Mouse (Mus musculus): ENCODE results near the gene Gm20388. TPM values are rescaled to one million over a fixed set of nuclear protein-coding genes. Genes with fewer than 3 reads are reported as not detected.
"Not testable (repeated sequence)": the region's sequence is repeated elsewhere in the genome, so short reads cannot be mapped to it uniquely, and the experiment has no call there.

Gm20388 gene
- total RNA-seq, 4 experiments from 2014 or later, result 0.17 to 15.1 (median 6.6) TPM

DNA sequence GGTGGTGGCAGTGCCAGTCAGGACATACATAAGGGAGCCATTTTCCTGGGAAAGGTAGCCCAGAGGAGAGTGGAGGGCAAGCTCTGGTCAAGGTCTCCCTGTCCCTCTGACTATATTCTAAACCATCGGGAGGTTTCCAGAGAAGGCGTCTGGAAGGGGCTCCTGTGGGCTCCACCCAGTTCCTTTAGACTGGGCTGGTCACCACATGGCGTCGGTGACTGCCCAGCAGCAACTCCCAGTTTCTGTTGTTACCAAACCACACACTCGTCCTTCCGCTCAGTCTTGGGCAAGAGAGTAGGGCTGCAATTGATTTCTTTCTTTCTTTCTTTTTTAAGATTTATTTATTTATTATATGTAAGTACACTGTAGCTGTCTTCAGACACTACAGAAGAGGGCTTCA is 3533.5 kb downstream of the Gm20388 start:
- DNase-seq (ENCODE audit: low spot score in 2 of 2), result no peak

GRCm38 (mm10) chr8:123445981-123446380 is 3535.3 kb downstream of the Gm20388 start:
- no peak for DNase-seq (ENCODE audit: low spot score in 2 of 2)

DNA sequence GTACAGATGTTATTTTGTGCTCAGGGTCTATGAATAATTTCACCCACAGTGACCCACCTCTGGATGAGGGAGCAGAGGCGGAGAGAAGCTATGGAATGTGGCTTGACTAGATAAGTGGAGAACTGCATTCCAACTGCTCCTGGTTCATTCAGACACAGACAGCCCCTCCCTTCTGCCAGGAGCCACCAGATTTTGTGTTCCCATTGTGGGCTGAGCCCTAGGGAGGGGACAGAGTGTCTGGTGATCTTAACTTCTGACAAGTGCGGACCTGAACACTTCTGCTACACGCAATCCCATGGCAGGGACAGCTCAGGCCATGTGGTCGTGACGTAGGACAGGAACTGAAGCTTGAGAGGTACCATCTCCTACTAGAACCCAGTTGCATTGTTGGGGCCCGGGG is 3536.2 kb downstream of the Gm20388 start:
- DNase-seq (ENCODE audit: low spot score in 2 of 2), result no peak

- no peak for DNase-seq (ENCODE audit: low spot score in 2 of 2)
Measured at GRCm38 (mm10) chr8:123450783-123451182, 3540.1 kb downstream of the Gm20388 start.

DNA sequence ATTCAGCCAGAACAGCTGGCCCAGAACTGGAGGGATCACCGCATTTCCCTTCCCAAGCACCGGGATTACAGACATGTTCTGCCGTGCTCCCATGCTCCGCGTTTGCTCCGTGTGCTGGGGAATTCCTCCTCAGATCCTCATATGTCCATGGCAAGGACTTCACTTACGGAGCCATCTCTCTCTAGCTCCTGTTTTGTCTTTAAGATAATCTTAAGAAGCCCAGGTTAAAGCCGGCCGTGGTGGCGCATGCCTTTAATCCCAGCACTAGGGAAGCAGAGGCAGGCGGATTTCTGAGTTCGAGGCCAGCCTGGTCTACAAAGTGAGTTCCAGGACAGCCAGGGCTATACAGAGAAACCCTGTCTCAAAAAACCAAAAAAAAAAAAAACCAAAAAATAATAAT is 3541.1 kb downstream of the Gm20388 start:
- DNase-seq (ENCODE audit: low spot score in 2 of 2), result not testable (repeated sequence)

DNA sequence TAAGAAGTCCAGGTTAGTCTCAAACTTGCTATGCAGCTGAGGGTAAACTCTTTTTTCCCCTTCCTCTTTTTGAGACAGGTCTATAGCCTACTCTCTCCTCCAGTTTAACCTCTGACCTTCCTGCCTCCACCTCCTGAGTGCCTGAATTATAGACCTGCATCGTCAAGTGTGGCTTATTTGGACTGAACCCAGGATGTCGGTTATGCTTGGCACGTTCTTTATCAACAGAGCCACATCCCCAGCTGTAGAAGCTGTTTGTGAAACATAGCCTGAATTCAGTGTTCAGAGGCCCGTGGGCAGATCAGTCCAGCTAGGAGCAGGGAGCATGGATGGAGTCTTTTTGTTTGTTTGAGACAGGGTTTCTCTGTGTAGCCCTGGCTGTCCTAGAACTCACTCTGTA is 3541.5 kb downstream of the Gm20388 start:
- DNase-seq (ENCODE audit: low spot score in 2 of 2), result no peak

DNA sequence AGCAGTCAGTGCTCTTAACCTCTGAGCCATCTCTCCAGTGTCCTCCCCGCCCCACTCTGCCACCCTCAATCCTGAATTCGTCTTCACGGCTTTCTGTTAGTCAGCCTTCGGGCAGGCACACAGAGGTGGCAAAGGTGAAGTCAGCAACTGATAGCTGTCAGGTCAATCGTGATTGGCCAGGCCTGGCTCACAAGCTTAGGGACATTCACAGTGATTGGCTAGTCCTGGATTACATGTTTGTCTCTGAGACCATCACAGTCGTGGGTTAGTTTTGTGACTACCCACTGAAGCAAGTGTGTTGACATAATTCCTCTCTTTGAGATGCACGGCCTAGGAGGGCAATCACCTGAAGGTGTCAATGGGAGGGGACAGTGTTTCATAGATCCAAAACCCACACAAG is 3542.7 kb downstream of the Gm20388 start:
- DNase-seq (ENCODE audit: low spot score in 2 of 2), result no peak

DNA sequence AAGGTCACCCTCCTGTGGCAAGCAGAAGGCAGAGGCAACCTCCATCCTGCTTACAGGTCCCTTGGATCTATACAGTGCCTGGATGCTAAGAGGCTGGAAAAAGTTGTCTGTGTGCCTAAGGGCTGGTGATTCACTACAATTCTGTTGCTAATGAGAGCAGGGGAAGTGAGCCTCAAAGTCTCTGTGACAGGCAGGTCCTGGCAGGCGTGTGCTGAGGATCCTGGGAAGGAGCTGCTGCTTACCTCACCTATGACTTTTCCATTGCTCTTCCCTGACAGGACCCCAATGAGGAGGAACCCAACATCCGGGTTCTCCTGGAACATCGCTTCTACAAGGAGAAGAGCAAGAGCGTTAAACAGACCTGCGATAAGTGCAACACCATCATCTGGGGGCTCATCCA is 3543.3 kb downstream of the Gm20388 start:
- DNase-seq (ENCODE audit: low spot score in 2 of 2), result no peak

- no peak for DNase-seq (ENCODE audit: low spot score in 2 of 2)
Measured at GRCm38 (mm10) chr8:123454559-123454958, 3543.9 kb downstream of the Gm20388 start.

DNA sequence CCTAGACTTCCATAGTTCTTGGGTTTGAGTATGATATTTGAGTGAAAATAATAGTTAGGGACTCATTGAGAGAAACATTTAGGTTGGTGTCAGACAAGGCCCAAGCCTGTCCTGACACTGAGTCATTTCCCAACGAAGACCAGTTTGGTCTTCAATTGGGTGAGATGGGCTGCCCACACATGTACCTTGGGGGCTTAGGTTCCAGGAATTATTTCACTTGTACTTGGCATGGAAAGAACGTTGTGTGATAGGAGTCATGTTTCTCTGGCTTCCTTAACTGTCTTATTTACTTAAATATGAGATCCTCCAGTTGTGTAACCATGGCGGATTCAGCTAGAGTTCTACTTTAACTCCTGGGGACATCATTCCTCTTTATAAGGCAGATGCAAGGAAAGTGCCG is 3553.0 kb downstream of the Gm20388 start:
- no peak for DNase-seq (ENCODE audit: low spot score in 2 of 2)

- no peak for DNase-seq (ENCODE audit: low spot score in 2 of 2)
Measured at GRCm38 (mm10) chr8:123467476-123467875, 3556.8 kb downstream of the Gm20388 start.

GRCm38 (mm10) chr8:123472991-123473390 is 3562.3 kb downstream of the Gm20388 start:
- DNase-seq (ENCODE audit: low spot score in 2 of 2), result not testable (repeated sequence)

- not testable (repeated sequence) for DNase-seq (ENCODE audit: low spot score in 2 of 2)
Measured at GRCm38 (mm10) chr8:123474549-123474948, 3563.9 kb downstream of the Gm20388 start.

- DNase-seq (ENCODE audit: low spot score in 2 of 2), result peak in 1 of 2 experiments; percentile 18
Measured at GRCm38 (mm10) chr8:123476911-123477736, 3566.5 kb downstream of the Gm20388 start.

GRCm38 (mm10) chr8:123477737-123478258 is 3567.2 kb downstream of the Gm20388 start, which contains the start of gene Afg3l1:
Gene Afg3l1, plus strand, starts transcription at chr8:123477903.
- DNase-seq (ENCODE audit: low spot score in 2 of 2), result peak; percentile 85 to 94

GRCm38 (mm10) chr8:123478456-123479218 is 3568.0 kb downstream of the Gm20388 start:
- no peak for DNase-seq (ENCODE audit: low spot score in 2 of 2)

- no peak for DNase-seq (ENCODE audit: low spot score in 2 of 2)
Measured at GRCm38 (mm10) chr8:123482627-123483026, 3572.0 kb downstream of the Gm20388 start.

DNA sequence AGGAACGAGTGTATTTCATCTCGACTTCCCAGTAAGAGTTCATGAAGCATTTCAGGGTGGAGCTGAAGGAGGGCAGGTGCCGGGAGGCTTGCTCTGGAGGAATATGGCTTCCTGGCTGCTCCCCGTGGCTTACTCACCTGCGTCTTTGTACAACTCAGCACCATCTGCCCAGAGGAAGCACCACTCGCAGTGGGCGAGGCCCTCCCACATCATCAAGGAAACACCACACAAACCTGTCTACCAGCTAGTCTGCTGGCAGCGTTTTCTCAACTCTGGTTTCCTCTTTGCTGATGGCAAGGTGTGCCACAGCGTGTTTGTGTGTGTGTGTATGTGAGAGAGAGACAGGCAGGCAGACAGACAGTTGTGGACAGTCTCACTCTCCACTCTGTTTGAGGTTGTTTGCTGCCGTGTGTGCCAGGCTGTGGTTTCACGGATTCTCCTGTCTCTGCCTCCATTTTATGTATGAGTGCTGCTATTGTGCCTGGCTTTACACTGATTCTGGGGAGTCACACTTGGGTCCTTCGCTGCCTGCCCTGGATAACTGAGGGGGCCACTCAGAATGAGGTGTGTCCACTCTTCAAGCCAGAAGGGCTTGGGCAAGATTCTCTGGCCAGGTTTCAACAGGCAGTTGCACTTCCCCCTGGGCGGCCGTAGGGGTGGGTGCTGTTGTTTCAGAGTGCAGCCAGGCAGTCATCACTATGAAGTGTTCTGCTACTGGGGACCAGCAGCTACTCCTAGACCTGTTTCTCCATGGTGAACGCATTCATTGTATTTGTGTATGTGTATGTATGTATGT is 3580.8 kb downstream of the Gm20388 start:
- no peak for DNase-seq (ENCODE audit: low spot score in 2 of 2)

GRCm38 (mm10) chr8:123492898-123493297 is 3582.3 kb downstream of the Gm20388 start:
- DNase-seq (ENCODE audit: low spot score in 2 of 2), result no peak

GRCm38 (mm10) chr8:123497699-123498098 is 3587.1 kb downstream of the Gm20388 start:
- no peak for DNase-seq (ENCODE audit: low spot score in 2 of 2)

DNA sequence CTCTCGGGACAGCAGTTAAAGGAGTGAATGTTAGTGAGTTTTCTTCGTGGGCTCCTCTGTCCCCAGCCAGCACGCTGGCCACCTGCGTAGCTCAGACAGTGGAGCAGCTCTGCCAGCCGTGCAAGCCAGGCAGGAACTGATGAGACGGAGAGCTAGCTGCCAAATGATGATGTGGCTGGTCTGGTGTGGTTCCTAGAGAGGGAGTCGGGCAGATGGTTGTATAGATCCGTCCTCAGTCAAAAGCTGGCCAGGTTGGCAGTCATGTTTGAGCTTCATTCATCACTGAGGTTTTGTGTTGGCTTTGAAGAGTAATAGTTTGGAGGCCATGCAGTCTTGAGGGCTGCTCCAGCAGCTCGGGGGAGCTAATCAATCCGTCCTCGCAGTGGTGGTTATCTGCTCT is 3588.3 kb downstream of the Gm20388 start:
- DNase-seq (ENCODE audit: low spot score in 2 of 2), result peak; percentile 54 to 59
